Mouse (Mus musculus) spleen, postnatal 14 days (tissue): Measurements from ENCODE around the gene Hoxa10.
A peak's percentile ranks its signal among the peaks of the same experiment; 100 is the strongest.

Source experiments
- DNase-seq, 2 experiments: peaks; one replicate each; pipeline ENCODE4 v3.0.0; 2021 to 2022; ENCODE audit warnings: low spot score in 2 of 2

Hoxa10 gene

GRCm38 (mm10) chr6:52218643-52219215 is 21.9 kb downstream of the Hoxa10 start:
- no peak for DNase-seq

DNA sequence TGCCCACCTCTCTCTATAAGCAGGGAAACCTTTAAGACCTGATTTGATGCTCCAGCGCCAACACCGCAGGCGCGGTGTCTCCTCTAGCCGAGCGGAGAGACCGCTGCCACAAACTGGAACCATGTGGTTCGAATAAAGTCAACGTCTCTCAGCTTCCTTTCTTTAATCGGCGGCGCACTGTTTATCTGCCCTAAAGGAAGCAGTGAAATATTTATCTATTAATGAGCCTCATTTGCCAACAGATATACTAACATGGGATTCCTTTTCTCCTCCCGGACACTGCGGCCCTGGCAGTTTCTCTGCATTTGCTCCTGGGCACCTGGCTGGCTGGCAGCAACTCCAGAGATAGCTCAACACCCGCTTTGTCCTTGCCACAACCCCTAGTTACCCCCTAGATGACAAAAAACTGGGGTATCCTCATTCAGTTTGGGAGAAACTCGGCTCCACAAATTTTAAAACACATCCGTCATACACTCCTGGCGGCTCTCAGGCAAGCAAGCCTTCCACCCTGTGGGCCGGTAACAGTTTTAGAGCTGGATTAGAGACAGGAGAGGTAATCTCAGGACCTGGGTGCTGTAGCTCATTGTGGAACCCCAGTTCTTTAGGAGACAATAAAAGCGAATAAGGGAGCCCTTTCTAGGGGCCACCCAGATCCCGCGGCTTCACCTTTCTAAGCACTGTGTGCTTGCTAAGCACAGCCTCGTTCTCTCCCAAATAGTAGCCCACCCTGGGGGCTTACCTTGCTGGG is 22.6 kb downstream of the Hoxa10 start:
- DNase-seq, result no peak

DNA sequence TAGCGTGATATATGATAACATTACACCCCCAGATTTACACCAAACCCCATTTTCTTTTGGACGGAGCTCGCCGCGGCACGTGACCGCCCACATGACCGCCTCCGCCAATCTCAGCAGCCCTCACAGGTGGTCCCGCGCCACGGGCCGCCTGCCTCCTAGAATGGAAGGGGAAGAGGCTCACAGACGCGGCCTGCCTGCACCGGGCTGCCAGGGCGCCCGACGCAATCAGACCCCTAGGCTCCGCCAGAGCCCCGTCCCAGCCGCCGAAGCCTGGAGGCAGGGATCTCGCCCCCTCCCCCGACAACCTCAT is 23.2 kb downstream of the Hoxa10 start:
- no peak for DNase-seq

- DNase-seq, result no peak
Measured at GRCm38 (mm10) chr6:52216691-52217458, 23.8 kb downstream of the Hoxa10 start.

DNA sequence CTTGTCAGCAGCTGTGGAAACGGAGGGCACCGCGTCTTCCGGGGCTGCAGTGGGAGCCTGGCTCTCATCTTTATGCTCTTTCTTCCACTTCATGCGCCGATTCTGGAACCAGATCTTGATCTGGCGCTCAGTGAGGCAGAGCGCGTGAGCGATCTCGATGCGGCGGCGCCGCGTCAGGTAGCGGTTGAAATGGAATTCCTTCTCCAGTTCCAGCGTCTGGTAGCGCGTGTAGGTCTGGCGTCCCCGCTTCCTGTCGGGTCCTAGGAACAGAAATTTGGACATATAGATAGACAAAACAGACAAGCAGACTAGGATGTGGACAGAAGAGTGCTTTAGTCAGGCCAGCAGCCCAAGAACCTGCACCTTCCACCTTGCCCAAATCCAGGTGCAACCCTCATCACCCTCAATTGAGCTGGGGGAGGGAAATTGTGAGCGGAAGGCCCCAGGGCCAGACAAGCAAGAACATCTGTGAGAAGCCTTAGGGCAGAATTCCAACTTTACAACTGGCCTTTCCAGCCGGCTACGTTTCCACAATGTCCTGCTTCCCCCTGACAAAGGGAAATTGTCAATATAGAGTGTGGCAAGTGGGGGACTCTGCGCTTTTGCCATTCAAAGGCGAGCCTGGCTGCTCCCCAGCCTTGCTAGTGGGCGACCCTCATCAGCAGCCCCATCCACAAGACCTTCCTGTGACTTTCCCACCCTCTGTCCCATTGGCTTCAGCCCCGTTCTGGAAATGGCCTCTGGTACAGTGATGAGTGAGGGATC is 24.7 kb downstream of the Hoxa10 start:
- no peak for DNase-seq

DNA sequence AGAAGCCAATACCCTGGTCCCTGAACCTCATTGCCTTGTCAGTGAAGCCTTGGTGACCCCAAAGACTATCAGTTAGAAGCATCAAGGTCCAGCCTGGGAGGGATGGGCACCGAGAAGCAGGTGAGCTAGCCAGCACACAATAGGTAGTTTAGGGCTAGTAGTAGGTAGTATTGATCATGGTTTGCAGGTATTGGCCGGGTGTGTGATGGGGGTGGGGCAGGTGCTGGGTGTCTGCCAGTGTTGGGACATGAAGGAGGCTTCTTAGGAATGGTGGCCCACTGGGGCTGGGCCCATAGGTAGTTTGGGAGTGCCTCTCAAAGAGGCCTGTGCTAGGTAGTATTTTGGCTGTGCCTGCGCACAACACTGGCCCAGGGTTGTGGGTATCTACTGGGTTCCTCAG is 25.6 kb downstream of the Hoxa10 start:
- DNase-seq, result no peak

DNA sequence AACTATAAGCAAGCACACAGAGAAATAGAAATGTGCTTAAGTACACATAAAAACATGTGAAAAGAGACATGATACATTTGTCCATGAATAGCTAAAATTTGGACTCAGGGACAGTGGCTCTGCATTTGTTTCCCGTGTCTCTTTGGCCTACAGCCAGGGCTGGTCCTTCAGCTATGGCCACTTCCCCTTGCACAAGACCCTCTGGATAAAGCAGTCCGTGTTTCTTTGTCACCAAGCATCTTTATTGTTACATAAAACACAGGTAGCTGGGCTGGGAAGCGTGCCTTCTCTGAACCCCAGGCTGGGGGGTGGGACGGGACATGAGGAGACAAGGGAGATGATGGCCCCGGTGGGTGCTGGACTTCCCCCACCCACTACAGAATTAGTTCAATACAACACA is 26.4 kb downstream of the Hoxa10 start:
- DNase-seq, result no peak

GRCm38 (mm10) chr6:52213119-52213986 is 27.3 kb downstream of the Hoxa10 start, which contains the start of the genes Hoxa3 and Gm28308:
Hoxa3 (minus strand) TSS chr6:52213336.
Gm28308 (minus strand) TSS chr6:52213339.
- DNase-seq, result no peak

DNA sequence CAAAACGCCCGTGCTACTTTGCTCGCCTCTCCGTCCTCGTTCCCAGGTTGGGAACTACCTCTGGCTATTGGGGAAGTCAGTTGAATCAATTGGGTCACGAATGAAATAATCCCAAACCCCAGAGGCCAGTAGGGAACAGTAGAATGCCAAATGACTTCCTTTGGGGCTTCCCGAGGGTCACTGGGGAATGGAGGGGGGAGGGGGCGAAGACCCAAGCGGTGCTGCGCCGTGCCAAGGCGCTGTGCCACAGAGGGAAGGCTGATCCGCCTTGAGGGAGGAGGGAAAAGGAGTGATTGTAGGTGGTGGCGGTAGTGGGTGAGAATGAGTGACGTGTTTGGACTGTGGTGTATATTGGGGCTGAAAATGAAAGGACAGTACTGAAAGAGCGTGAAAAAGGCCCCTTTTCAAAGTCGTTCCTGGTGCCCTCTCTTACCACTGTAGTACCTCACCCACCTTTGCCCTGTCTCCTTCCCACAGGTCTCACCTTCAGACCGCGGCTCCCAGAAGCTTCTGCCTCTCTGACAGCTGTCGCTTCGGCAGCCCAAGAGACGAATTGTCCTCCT is 28.0 kb downstream of the Hoxa10 start:
- no peak for DNase-seq

GRCm38 (mm10) chr6:52211961-52212360 is 28.7 kb downstream of the Hoxa10 start:
- no peak for DNase-seq

DNA sequence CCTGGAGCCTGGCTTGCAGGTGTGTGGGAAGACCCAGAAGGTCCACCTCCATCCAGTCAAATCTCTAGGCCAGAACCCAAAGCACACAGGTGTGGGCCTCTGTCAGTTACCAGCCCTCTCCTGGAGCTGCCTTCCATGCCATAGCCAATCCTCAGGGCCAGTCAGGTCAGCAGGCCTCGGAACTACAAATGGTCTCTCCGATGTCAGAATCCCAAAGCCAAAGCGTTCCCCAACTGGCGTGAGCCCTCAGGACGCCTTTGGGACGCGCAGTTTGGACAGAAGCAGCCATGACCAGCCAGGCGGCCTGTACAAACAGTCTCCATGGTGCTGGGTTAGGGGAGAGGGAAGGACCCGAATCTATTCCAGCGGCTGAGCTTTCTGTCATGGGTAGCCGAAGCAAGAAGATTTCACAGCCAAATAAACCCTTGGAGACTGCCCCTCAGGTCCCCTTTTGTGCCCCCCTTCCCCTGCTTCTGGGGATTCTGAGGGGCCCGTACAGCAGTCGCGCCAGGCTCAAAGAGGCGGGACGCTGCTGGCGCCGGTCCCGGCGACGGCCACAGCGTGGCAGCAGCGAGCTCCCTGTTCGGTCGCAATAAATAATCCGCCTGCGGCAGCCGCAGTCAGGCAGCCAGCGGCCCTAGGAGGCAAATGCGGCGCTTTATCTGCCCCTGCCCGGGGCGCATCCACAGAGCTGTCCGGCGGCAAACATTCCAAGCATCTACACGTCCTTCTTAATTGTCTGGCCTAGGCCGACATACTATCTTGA is 29.3 kb downstream of the Hoxa10 start:
- peak in 1 of 2 experiments; percentile 60 for DNase-seq

- no peak for DNase-seq
Measured at GRCm38 (mm10) chr6:52209685-52210046, 31.0 kb downstream of the Hoxa10 start.

DNA sequence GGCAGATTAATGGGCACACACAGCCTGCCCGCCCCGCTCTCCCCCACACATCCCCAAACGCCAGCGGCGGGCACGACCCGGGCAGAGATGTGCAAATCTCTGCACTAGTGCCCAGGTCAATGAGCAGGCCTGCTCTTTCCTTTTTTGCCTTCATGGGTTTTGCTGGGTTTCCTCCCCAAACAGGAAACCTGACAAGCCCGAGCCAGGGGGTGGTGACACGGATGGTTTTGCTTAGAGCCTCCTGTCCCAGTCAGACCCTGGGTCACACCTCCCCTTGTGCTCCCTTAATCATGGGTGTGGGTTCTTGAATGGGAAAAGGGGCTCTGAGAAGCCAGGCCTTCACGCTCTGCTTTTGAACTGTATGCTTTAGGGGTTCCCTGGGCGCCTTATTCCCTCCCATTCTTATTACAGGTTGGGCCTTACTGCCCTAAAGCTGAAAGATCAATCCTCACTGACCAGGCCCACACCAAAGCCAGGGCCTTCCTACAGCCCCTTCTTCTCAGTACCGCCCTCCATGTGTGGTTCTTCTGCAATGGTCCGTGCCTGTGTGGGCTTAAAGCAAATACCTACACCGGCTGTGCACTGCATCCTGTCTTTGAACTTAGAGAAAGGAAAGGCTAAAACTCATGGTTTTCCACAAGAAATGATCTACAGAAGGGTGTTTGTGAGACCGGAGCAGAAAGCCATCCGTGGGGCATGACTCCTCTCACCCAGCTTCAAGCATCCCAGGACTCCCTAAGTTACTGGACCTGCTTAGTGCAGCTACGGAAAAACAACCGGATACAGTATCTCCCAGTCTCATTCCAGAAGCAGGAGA is 31.6 kb downstream of the Hoxa10 start:
- DNase-seq, result no peak

- no peak for DNase-seq
Measured at GRCm38 (mm10) chr6:52208072-52208867, 32.4 kb downstream of the Hoxa10 start, which contains the start of gene Hoxa6. Hoxa6 (minus strand) TSS chr6:52208722.

- no peak for DNase-seq
Measured at GRCm38 (mm10) chr6:52207684-52207976, 33.0 kb downstream of the Hoxa10 start.

- no peak for DNase-seq
Measured at GRCm38 (mm10) chr6:52206882-52207683, 33.6 kb downstream of the Hoxa10 start.
